Mouse (Mus musculus): ENCODE results near the gene Vmn2r89. TPM values are rescaled to one million over a fixed set of nuclear protein-coding genes. Genes with fewer than 3 reads are reported as not detected.
"Not testable (repeated sequence)": the region's sequence is repeated elsewhere in the genome, so short reads cannot be mapped to it uniquely, and the experiment has no call there.

Vmn2r89 gene
- total RNA-seq (2021): not detected
- long read RNA-seq, experiment 1: 0 reads
- long read RNA-seq, experiment 2: 0 reads

GRCm38 (mm10) chr14:51451557-51451956 lies at the start of gene Vmn2r89:
TSS of gene Vmn2r89 (plus strand) at chr14:51451857.
- intact Hi-C loops (cut with DNase I); DNase-seq: not testable (repeated sequence)

DNA sequence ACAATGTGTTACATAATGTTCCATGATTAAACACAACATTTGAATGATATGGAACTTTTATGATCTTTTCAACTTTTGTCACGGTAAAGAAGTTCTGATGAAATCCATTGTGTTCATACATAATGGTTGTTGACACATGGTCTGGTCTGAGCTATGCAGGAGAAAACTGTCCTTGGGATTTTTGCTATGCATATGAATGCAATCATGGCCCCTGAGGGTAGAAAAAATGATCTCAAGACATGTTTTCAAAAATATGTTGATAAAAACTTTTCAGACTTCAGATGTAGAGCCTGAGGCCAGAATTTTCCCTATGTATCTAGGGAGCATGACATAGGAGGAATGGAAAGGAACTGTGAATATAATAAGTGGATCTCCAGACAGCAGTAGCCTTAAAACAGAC lies 41.1 kb upstream of the Vmn2r89 start, which contains the start of gene Vmn2r88:
Gene Vmn2r88, plus strand, starts transcription at position 301 of the 400 bp plus-strand sequence.
- DNase-seq: no peak
- intact Hi-C loops (cut with DNase I): no loop called here

GRCm38 (mm10) chr14:51423885-51424284 lies 27.8 kb upstream of the Vmn2r89 start:
- intact Hi-C loops (cut with DNase I): no loop called here
- no peak for DNase-seq

GRCm38 (mm10) chr14:51430138-51430537 lies 21.5 kb upstream of the Vmn2r89 start:
- DNase-seq; intact Hi-C loops (cut with DNase I): not testable (repeated sequence)

GRCm38 (mm10) chr14:51434546-51434945 lies 17.1 kb upstream of the Vmn2r89 start:
- no peak for DNase-seq
- intact Hi-C loops (cut with DNase I): no loop called here

GRCm38 (mm10) chr14:51435020-51435419 lies 16.6 kb upstream of the Vmn2r89 start:
- intact Hi-C loops (cut with DNase I): no loop called here
- DNase-seq: no peak

GRCm38 (mm10) chr14:51438955-51439354 lies 12.7 kb upstream of the Vmn2r89 start:
- intact Hi-C loops (cut with DNase I): no loop called here
- DNase-seq: no peak

GRCm38 (mm10) chr14:51480278-51480677 lies 28.6 kb downstream of the Vmn2r89 start:
- intact Hi-C loops (cut with DNase I); DNase-seq: not testable (repeated sequence)

GRCm38 (mm10) chr14:51481332-51482015 lies 29.8 kb downstream of the Vmn2r89 start:
- DNase-seq; intact Hi-C loops (cut with DNase I): not testable (repeated sequence)

GRCm38 (mm10) chr14:51482051-51482715 lies 30.5 kb downstream of the Vmn2r89 start:
- intact Hi-C loops (cut with DNase I): no loop called here
- no peak for DNase-seq

- intact Hi-C loops (cut with DNase I); DNase-seq: not testable (repeated sequence)
Observed at GRCm38 (mm10) chr14:51482971-51483381, 31.3 kb downstream of the Vmn2r89 start.

GRCm38 (mm10) chr14:51483671-51484070 lies 32.0 kb downstream of the Vmn2r89 start:
- DNase-seq: no peak
- intact Hi-C loops (cut with DNase I): no loop called here

GRCm38 (mm10) chr14:51486111-51486510 lies 34.5 kb downstream of the Vmn2r89 start:
- no peak for DNase-seq
- intact Hi-C loops (cut with DNase I): no loop called here

- DNase-seq: no peak
Observed at GRCm38 (mm10) chr14:51495781-51496180, 44.1 kb downstream of the Vmn2r89 start.

DNA sequence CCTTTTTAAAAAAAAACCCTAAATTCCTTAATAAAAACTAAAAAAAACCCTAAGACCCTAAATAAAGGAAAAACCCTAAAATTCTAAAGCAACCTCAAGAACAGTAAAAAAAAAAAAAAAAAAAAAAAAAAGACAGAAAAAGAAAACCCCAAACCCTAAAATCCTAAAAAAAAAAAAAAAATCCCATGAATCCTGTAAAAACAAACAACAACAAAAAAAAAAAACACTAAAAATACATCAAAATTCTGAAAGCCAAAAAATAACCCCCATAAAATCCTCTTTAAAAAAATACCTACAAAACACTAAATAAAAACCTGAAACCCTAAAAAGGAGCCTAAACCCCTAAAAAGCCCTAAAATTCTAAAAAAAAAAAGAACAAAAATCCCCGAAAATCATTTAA lies 45.3 kb downstream of the Vmn2r89 start:
- no peak for DNase-seq
- intact Hi-C loops (cut with DNase I): no loop called here

More at GRCm38 (mm10) chr14:51495781-51496180, 44.1 kb downstream of the Vmn2r89 start:
- intact Hi-C loops (cut with DNase I): no loop called here

- DNase-seq: no peak
- intact Hi-C loops (cut with DNase I): no loop called here
Observed at GRCm38 (mm10) chr14:51497958-51498357, 46.3 kb downstream of the Vmn2r89 start.

- intact Hi-C loops (cut with DNase I): no loop called here
- DNase-seq: no peak
Observed at GRCm38 (mm10) chr14:51499707-51500275, 48.1 kb downstream of the Vmn2r89 start.

DNA sequence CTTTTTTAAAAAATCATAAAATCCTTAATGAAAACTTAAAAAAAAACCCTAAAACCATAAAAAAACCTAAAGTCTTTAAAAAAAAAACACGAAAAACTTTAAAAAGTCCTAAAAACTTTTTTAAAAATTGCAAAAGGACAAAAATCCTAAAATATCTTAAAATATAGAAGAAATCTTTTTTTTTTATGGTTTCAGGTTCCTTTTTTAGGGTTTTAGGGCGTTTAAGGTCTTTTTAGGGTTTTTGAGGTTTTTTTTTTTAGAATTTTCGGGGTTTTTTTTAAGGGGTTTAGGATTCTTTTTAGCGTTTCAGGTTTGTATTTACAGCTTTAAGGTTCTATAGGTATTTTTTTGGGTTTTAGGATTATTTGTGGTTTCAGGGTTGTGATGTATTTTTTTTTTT lies 48.8 kb downstream of the Vmn2r89 start:
- intact Hi-C loops (cut with DNase I): no loop called here
- no peak for DNase-seq

- DNase-seq: no peak
- intact Hi-C loops (cut with DNase I): no loop called here
Observed at GRCm38 (mm10) chr14:51507416-51507815, 55.8 kb downstream of the Vmn2r89 start.
